Mouse (Mus musculus): Measurements from ENCODE around the gene Pold1.

- TF ChIP-seq CTCF (IDR thresholded peaks at IDR 0.05) (no peak), EP300 (IDR thresholded peaks at IDR 0.05) (no peak)
Observed at GRCm38 (mm10) chr7:44595131-44595561, 46.5 kb upstream of the Pold1 start.

All from lung, postnatal 0 days (tissue).